27 mouse cellular contexts compared by ENCODE assay signal in genomic region chr11:39350616-39351015, GRCm38 (mm10).
DNase-seq lines count a peak whose midpoint lies in the region; ATAC-seq lines count a peak whose summit lies in the region.
"Had no signal": no experiment of that assay in that cellular context is flagged by ENCODE, and none has a peak within 500 bp of the region (broad histone marks: within the 10 kb centered on the region; RNA-seq: fewer than 3 reads in every experiment).

No protein-coding gene starts in this region.

- no peaks in the 10 kb centered on the region for H3K9me3 ChIP-seq in embryonic facial prominence, embryonic 11.5 days (replicated peaks; ENCODE audit: control insufficient read depth, low read length)
- H3K9me3 ChIP-seq in forebrain, embryonic 15.5 days = no peaks in the 10 kb centered on the region
- H3K9me3 ChIP-seq: forebrain, embryonic 10.5 days; forebrain, embryonic 13.5 days; heart, embryonic 12.5 days; heart, embryonic 15.5 days; hindbrain, embryonic 10.5 days; hindbrain, embryonic 13.5 days; intestine, embryonic 15.5 days had no signal

- DNase-seq in embryo, embryonic 10.5 days (ENCODE audit: low spot score) = peak; percentile 51
- peak; percentile 16 for DNase-seq in embryo, embryonic 11.5 days (ENCODE audit: low read depth, low spot score)
- peak; percentile 21 for DNase-seq in embryonic facial prominence, embryonic 11.5 days (ENCODE audit: low spot score)
- no peak for DNase-seq in gastrocnemius, postnatal 10 days
- DNase-seq in adrenal gland, adult 18-20 months (ENCODE audit: low spot score in 2 of 2) = no peak
- DNase-seq: adrenal gland, adult 8-10 months; adrenal gland, postnatal 25 days; cerebellum, adult 11-12 months; cerebellum, adult 8-10 months; cerebellum, postnatal 10 days; cerebellum, postnatal 36 days; forebrain, postnatal 0 days; gastrocnemius, postnatal 14 days; heart, adult 11 months; heart, postnatal 10 days; heart, postnatal 36 days; kidney, adult 11 months had no signal

- H3K27ac ChIP-seq in embryonic facial prominence, embryonic 11.5 days (replicated peaks; ENCODE audit: low read depth, low read length) = no peak overlapping the region
- no peak overlapping the region for H3K27ac ChIP-seq in forebrain, embryonic 15.5 days (replicated peaks)
- H3K27ac ChIP-seq: forebrain, embryonic 10.5 days; forebrain, embryonic 13.5 days; heart, embryonic 15.5 days; hindbrain, embryonic 10.5 days; hindbrain, embryonic 13.5 days; intestine, embryonic 15.5 days had no signal

- no peak overlapping the region for H3K9ac ChIP-seq in embryonic facial prominence, embryonic 11.5 days (replicated peaks; ENCODE audit: low read length)
- no peak overlapping the region for H3K9ac ChIP-seq in forebrain, embryonic 15.5 days (replicated peaks)
- H3K9ac ChIP-seq: forebrain, embryonic 13.5 days; forebrain, postnatal 0 days; heart, embryonic 12.5 days; heart, embryonic 15.5 days; hindbrain, embryonic 13.5 days; intestine, embryonic 15.5 days had no signal

- no peaks in the 10 kb centered on the region for H3K36me3 ChIP-seq in embryonic facial prominence, embryonic 11.5 days (replicated peaks; ENCODE audit: control insufficient read depth, insufficient read depth, low read depth, low read length)
- no peaks in the 10 kb centered on the region for H3K36me3 ChIP-seq in forebrain, embryonic 15.5 days
- H3K36me3 ChIP-seq: forebrain, embryonic 10.5 days; heart, embryonic 12.5 days; heart, embryonic 15.5 days; hindbrain, embryonic 10.5 days; hindbrain, embryonic 13.5 days; intestine, embryonic 15.5 days had no signal

- WGBS in embryonic facial prominence, embryonic 11.5 days = 15% methylated on average over 1 of the region's 1 CpGs
- 46% methylated on average over 1 of the region's 1 CpGs for WGBS in forebrain, embryonic 15.5 days

- H3K4me1 ChIP-seq in embryonic facial prominence, embryonic 11.5 days (ENCODE audit: control insufficient read depth, insufficient read depth, low read length) = no peaks in the 10 kb centered on the region
- no peaks in the 10 kb centered on the region for H3K4me1 ChIP-seq in forebrain, embryonic 15.5 days
- H3K4me1 ChIP-seq: forebrain, embryonic 10.5 days; forebrain, embryonic 13.5 days; heart, embryonic 12.5 days; heart, embryonic 15.5 days; hindbrain, embryonic 10.5 days; hindbrain, embryonic 13.5 days; intestine, embryonic 15.5 days had no signal

- no peaks in the 10 kb centered on the region for H3K27me3 ChIP-seq in embryonic facial prominence, embryonic 11.5 days (ENCODE audit: control insufficient read depth, insufficient read depth, low read length)
- no peaks in the 10 kb centered on the region for H3K27me3 ChIP-seq in forebrain, embryonic 15.5 days
- H3K27me3 ChIP-seq: forebrain, embryonic 13.5 days; heart, embryonic 12.5 days; heart, embryonic 15.5 days; hindbrain, embryonic 13.5 days; intestine, embryonic 15.5 days had no signal

- H3K4me2 ChIP-seq in embryonic facial prominence, embryonic 11.5 days (ENCODE audit: low read depth, low read length) = no peak overlapping the region
- H3K4me2 ChIP-seq in forebrain, embryonic 15.5 days (replicated peaks) = no peak overlapping the region
- H3K4me2 ChIP-seq: forebrain, embryonic 13.5 days; heart, embryonic 12.5 days; heart, embryonic 15.5 days; hindbrain, embryonic 13.5 days; intestine, embryonic 15.5 days had no signal

- no peak overlapping the region for H3K4me3 ChIP-seq in embryonic facial prominence, embryonic 11.5 days (ENCODE audit: low read depth, low read length)
- no peak overlapping the region for H3K4me3 ChIP-seq in forebrain, embryonic 15.5 days
- H3K4me3 ChIP-seq: forebrain, embryonic 10.5 days; forebrain, embryonic 13.5 days; heart, embryonic 12.5 days; heart, embryonic 15.5 days; hindbrain, embryonic 10.5 days; hindbrain, embryonic 13.5 days; intestine, embryonic 15.5 days had no signal

- ATAC-seq in embryonic facial prominence, embryonic 11.5 days (replicated peaks; ENCODE audit: insufficient number of reproducible peaks, low FRiP score, low TSS enrichment, low read depth) = no peak
- no peak for ATAC-seq in forebrain, embryonic 15.5 days (replicated peaks)
- ATAC-seq: CD4-positive, CD25-positive, alpha-beta regulatory T cell, adult 4 months; forebrain, embryonic 13.5 days; forebrain, postnatal 0 days; hindbrain, embryonic 16.5 days; intestine, embryonic 15.5 days had no signal

Comparison
In these comparisons a context has a peak if more than half of its experiments do, and no peak if none do; other contexts are left out.
1. DNase-seq: peak in embryo, embryonic 10.5 days (single experiment), embryo, embryonic 11.5 days (single experiment) and embryonic facial prominence, embryonic 11.5 days (single experiment); none in gastrocnemius, postnatal 10 days (single experiment) and adrenal gland, adult 18-20 months (0 of 2).